8 mouse cellular contexts compared by ENCODE assay signal in genomic region chr6:108571042-108571590, GRCm38 (mm10).
DNase-seq lines count a peak whose midpoint lies in the region; ATAC-seq and TF ChIP-seq lines count a peak whose summit lies in the region.

No protein-coding gene starts in this region.

- H3K27ac ChIP-seq in embryonic facial prominence, embryonic 15.5 days (replicated peaks) = peak overlapping the region; percentile 80
- peak overlapping the region; percentile 77 for H3K27ac ChIP-seq in heart, embryonic 12.5 days (ENCODE audit: poor library complexity, severe bottlenecking)
- H3K27ac ChIP-seq in kidney, postnatal 0 days = peak overlapping the region; percentile 80
- H3K27ac ChIP-seq in liver, embryonic 13.5 days = peak overlapping the region; percentile 21; the same call in 1 of the 2 replicates

- peaks cover 23% of the 10 kb centered on the region for H3K4me1 ChIP-seq in embryonic facial prominence, embryonic 15.5 days
- H3K4me1 ChIP-seq in heart, embryonic 12.5 days (replicated peaks) = peaks cover 25% of the 10 kb centered on the region
- peaks cover 12% of the 10 kb centered on the region; the same call in 1 of the 2 replicates for H3K4me1 ChIP-seq in kidney, postnatal 0 days (replicated peaks; ENCODE audit: insufficient read depth, low read length)
- H3K4me1 ChIP-seq in liver, embryonic 13.5 days (replicated peaks) = peaks cover 18% of the 10 kb centered on the region

- WGBS in embryonic facial prominence, embryonic 15.5 days = 2% methylated on average over 21 of the region's 21 CpGs
- 1% methylated on average over 21 of the region's 21 CpGs for WGBS in heart, embryonic 12.5 days
- WGBS in kidney, postnatal 0 days = 1% methylated on average over 21 of the region's 21 CpGs
- WGBS in liver, embryonic 13.5 days (ENCODE audit: insufficient replicate concordance) = 3% methylated on average over 21 of the region's 21 CpGs

- H3K4me3 ChIP-seq in embryonic facial prominence, embryonic 15.5 days (replicated peaks) = peak overlapping the region; percentile 38
- peak overlapping the region; percentile 51 for H3K4me3 ChIP-seq in heart, embryonic 12.5 days
- peak overlapping the region; percentile 21 for H3K4me3 ChIP-seq in kidney, postnatal 0 days (replicated peaks; ENCODE audit: low read depth, low read length)
- H3K4me3 ChIP-seq in liver, embryonic 13.5 days (replicated peaks) = peak overlapping the region; percentile 30

- H3K9ac ChIP-seq in embryonic facial prominence, embryonic 15.5 days = peak overlapping the region; percentile 12; the same call in 1 of the 2 replicates
- peak overlapping the region; percentile 52 for H3K9ac ChIP-seq in heart, embryonic 12.5 days
- H3K9ac ChIP-seq in kidney, postnatal 0 days (ENCODE audit: low read depth, low read length) = 0 out of 2 replicates have a peak overlapping the region, but pooled peaks have one; percentile 24
- H3K9ac ChIP-seq in liver, embryonic 13.5 days = peak overlapping the region; percentile 30; the same call in 1 of the 2 replicates

- H3K36me3 ChIP-seq in embryonic facial prominence, embryonic 15.5 days = no peaks in the 10 kb centered on the region
- H3K36me3 ChIP-seq in heart, embryonic 12.5 days = no peaks in the 10 kb centered on the region
- H3K36me3 ChIP-seq in kidney, postnatal 0 days (ENCODE audit: insufficient read depth, low read length) = no peaks in the 10 kb centered on the region
- H3K36me3 ChIP-seq in liver, embryonic 13.5 days = no peaks in the 10 kb centered on the region

- peak overlapping the region; percentile 62 for H3K4me2 ChIP-seq in embryonic facial prominence, embryonic 15.5 days (replicated peaks)
- peak overlapping the region; percentile 68 for H3K4me2 ChIP-seq in heart, embryonic 12.5 days
- H3K4me2 ChIP-seq in kidney, postnatal 0 days (ENCODE audit: low read length) = peak overlapping the region; percentile 55
- H3K4me2 ChIP-seq in liver, embryonic 13.5 days = peak overlapping the region; percentile 53

- peak; percentile 91 for ATAC-seq in embryonic facial prominence, embryonic 15.5 days (ENCODE audit: insufficient number of reproducible peaks, low FRiP score, low TSS enrichment, low read depth)
- ATAC-seq in heart, embryonic 12.5 days (ENCODE audit: insufficient number of reproducible peaks, low FRiP score) = peak; percentile 92
- peak; percentile 87 for ATAC-seq in kidney, postnatal 0 days (replicated peaks; ENCODE audit: low FRiP score, low read depth)
- ATAC-seq in liver, embryonic 13.5 days (ENCODE audit: low read depth) = peak; percentile 85

- no peaks in the 10 kb centered on the region for H3K27me3 ChIP-seq in embryonic facial prominence, embryonic 15.5 days
- no peaks in the 10 kb centered on the region for H3K27me3 ChIP-seq in heart, embryonic 12.5 days (replicated peaks)
- H3K27me3 ChIP-seq in kidney, postnatal 0 days (ENCODE audit: insufficient read depth, low read length) = no peaks in the 10 kb centered on the region
- no peaks in the 10 kb centered on the region for H3K27me3 ChIP-seq in liver, embryonic 13.5 days

- peak; percentile 81 for DNase-seq in A20 (ENCODE audit: low read depth, low spot score)
- DNase-seq in adrenal gland, postnatal 25 days = peak; percentile 88
- DNase-seq in kidney, postnatal 0 days (ENCODE audit: low spot score) = peak; percentile 91
- DNase-seq in liver, embryonic 13.5 days = peak; percentile 27
- DNase-seq in natural killer cell, adult 2 months (ENCODE audit: low spot score in 2 of 2) = peak; percentile 74 to 78
- peak; percentile 81 for DNase-seq in telencephalon, adult 2 months (ENCODE audit: low read depth, low spot score)

- H3K9me3 ChIP-seq in embryonic facial prominence, embryonic 15.5 days (replicated peaks) = no peaks in the 10 kb centered on the region
- no peaks in the 10 kb centered on the region for H3K9me3 ChIP-seq in heart, embryonic 12.5 days (replicated peaks)
- H3K9me3 ChIP-seq in kidney, postnatal 0 days (replicated peaks; ENCODE audit: low read length) = no peaks in the 10 kb centered on the region
- H3K9me3 ChIP-seq in liver, embryonic 13.5 days (replicated peaks) = no peaks in the 10 kb centered on the region

- TF ChIP-seq CTCF in kidney, postnatal 0 days (IDR thresholded peaks at IDR 0.05; ENCODE audit: low read depth) = no peak

Comparison
In these comparisons a context has a peak if more than half of its experiments do, and no peak if none do; other contexts are left out.
1. Peak in every context shown above with its lines: DNase-seq, ATAC-seq, H3K4me3 ChIP-seq and H3K27ac ChIP-seq.
2. DNase-seq: peak in every context shown above with its lines; median percentile 91 in kidney, postnatal 0 days; 88 in adrenal gland, postnatal 25 days; 81 in A20; 81 in telencephalon, adult 2 months; 76 in natural killer cell, adult 2 months; 27 in liver, embryonic 13.5 days.
3. H3K27ac ChIP-seq: peak in every context shown above with its lines; median percentile 80 in embryonic facial prominence, embryonic 15.5 days; 80 in kidney, postnatal 0 days; 77 in heart, embryonic 12.5 days; 21 in liver, embryonic 13.5 days.